ENCODE assay signal across 10 mouse cellular contexts in genomic region chr6:88378829-88379228, GRCm38 (mm10).
DNase-seq lines count a peak whose midpoint lies in the region; ATAC-seq and TF ChIP-seq lines count a peak whose summit lies in the region.
"Had no signal": no experiment of that assay in that cellular context is flagged by ENCODE, and none has a peak within 500 bp of the region (broad histone marks: within the 10 kb centered on the region; RNA-seq: fewer than 3 reads in every experiment).

No protein-coding gene starts in this region.

- no peaks in the 10 kb centered on the region for H3K36me3 ChIP-seq in neural tube, embryonic 13.5 days
- no peaks in the 10 kb centered on the region for H3K36me3 ChIP-seq in lung, postnatal 0 days (ENCODE audit: insufficient read depth, low read length)

- no peak for ATAC-seq in neural tube, embryonic 13.5 days (ENCODE audit: low read depth)
- ATAC-seq in lung, postnatal 0 days, result no peak

- WGBS in neural tube, embryonic 13.5 days, result 87% methylated on average over 1 of the region's 1 CpGs
- WGBS in lung, postnatal 0 days, result 42% methylated on average over 1 of the region's 1 CpGs

- peak; percentile 11; the same call in 1 of the 2 replicates for TF ChIP-seq CTCF in lung, postnatal 0 days (IDR thresholded peaks at IDR 0.05)

- H3K9ac ChIP-seq in neural tube, embryonic 13.5 days, result no peak overlapping the region
- H3K9ac ChIP-seq in lung, postnatal 0 days (replicated peaks; ENCODE audit: low read depth), result no peak overlapping the region

- no peak overlapping the region for H3K4me3 ChIP-seq in neural tube, embryonic 13.5 days
- H3K4me3 ChIP-seq in lung, postnatal 0 days (ENCODE audit: low read depth, low read length), result no peak overlapping the region
- H3K4me3 ChIP-seq: heart, adult 2 months had no signal

- no peaks in the 10 kb centered on the region for H3K27me3 ChIP-seq in neural tube, embryonic 13.5 days
- H3K27me3 ChIP-seq in lung, postnatal 0 days (replicated peaks; ENCODE audit: insufficient read depth, low read length), result no peaks in the 10 kb centered on the region

- H3K9me3 ChIP-seq in neural tube, embryonic 13.5 days, result no peaks in the 10 kb centered on the region
- no peaks in the 10 kb centered on the region for H3K9me3 ChIP-seq in lung, postnatal 0 days (ENCODE audit: low read length)

- no peak for DNase-seq in neural tube, embryonic 10.5 days (ENCODE audit: extremely low spot score, low spot score)
- DNase-seq in MEL-GATA-1-ER (ENCODE audit: extremely low read depth, low read depth), result peak; percentile 55
- DNase-seq in lung, postnatal 0 days (ENCODE audit: low spot score), result peak; percentile 46
- DNase-seq in spleen, postnatal 36 days (ENCODE audit: low spot score in 2 of 2), result peak; percentile 60
- DNase-seq in urinary bladder, postnatal 14 days (ENCODE audit: low spot score), result no peak
- no peak for DNase-seq in gastrocnemius, adult 8-10 months (ENCODE audit: low spot score in 2 of 2)
- DNase-seq: kidney, postnatal 25 days; thymus, adult 18-20 months had no signal

- TF ChIP-seq EP300 in lung, postnatal 0 days (IDR thresholded peaks at IDR 0.05), result no peak

- peaks cover 11% of the 10 kb centered on the region; the same call in 1 of the 2 replicates for H3K4me1 ChIP-seq in neural tube, embryonic 13.5 days (replicated peaks)
- peaks cover 9% of the 10 kb centered on the region; the same call in 1 of the 2 replicates for H3K4me1 ChIP-seq in lung, postnatal 0 days (ENCODE audit: insufficient read depth, low read depth, low read length)

- H3K4me2 ChIP-seq in neural tube, embryonic 13.5 days, result no peak overlapping the region
- no peak overlapping the region for H3K4me2 ChIP-seq in lung, postnatal 0 days (replicated peaks; ENCODE audit: low read depth, low read length)

- peak overlapping the region; percentile 24; the same call in 1 of the 2 replicates for H3K27ac ChIP-seq in neural tube, embryonic 13.5 days (replicated peaks)
- H3K27ac ChIP-seq in lung, postnatal 0 days (ENCODE audit: low read length), result no peak overlapping the region
- H3K27ac ChIP-seq: heart, adult 2 months had no signal

Comparison
In these comparisons a context has a peak if more than half of its experiments do, and no peak if none do; other contexts are left out.
1. DNase-seq: peak in MEL-GATA-1-ER (single experiment), lung, postnatal 0 days (single experiment) and spleen, postnatal 36 days (2 of 2); none in neural tube, embryonic 10.5 days (single experiment), urinary bladder, postnatal 14 days (single experiment) and gastrocnemius, adult 8-10 months (0 of 2).